Mouse (Mus musculus): ENCODE results near the gene Mrpl32. TPM values are rescaled to one million over a fixed set of nuclear protein-coding genes. Genes with fewer than 3 reads are reported as not detected.

Mrpl32 gene
- polyA plus RNA-seq, 1 experiment from 2014 or later: 115 TPM

GRCm38 (mm10) chr13:14561336-14561735 lies 51.6 kb downstream of the Mrpl32 start:
- Histone ChIP-seq H3K36me3 (no peaks in the 10 kb centered on the region), H3K9ac (no peak overlapping the region), H3K4me1 (replicated peaks) (no peaks in the 10 kb centered on the region), H3K4me2 (no peak overlapping the region), H3K27me3 (no peaks in the 10 kb centered on the region), H3K9me3 (replicated peaks) (no peaks in the 10 kb centered on the region), H3K27ac (no peak overlapping the region), H3K4me3 (no peak overlapping the region)
- WGBS: 79% methylated on average over 1 of the region's 1 CpGs
- ATAC-seq (replicated peaks; ENCODE audit: insufficient number of reproducible peaks, insufficient read depth, low FRiP score, low read depth): no peak

Other genes starting within 250 kb of the Mrpl32 start
- gene Hecw1, start 89.9 kb downstream of the Mrpl32 start, polyA plus RNA-seq (2015; fragmentation: Nextera tagmentation; extraction: Ambion mirVana): 0.40 and 0.93 TPM in 2 replicates
- gene Psma2, start 75 bp upstream of the Mrpl32 start, polyA plus RNA-seq (2015; fragmentation: Nextera tagmentation; extraction: Ambion mirVana): 126 and 141 TPM in 2 replicates
- gene AW209491, start 17.0 kb upstream of the Mrpl32 start, polyA plus RNA-seq (2015; fragmentation: Nextera tagmentation; extraction: Ambion mirVana): 16.4 and 19.1 TPM in 2 replicates